Mouse (Mus musculus) liver, adult 2 months (tissue): ENCODE data around the gene Supv3l1.

ENCODE experiments used
- CTCF ChIP-seq: fragments of 200-500 bp; IDR thresholded peaks from 2 replicates; pipeline ENCODE4 v1.5.1; 2011; ENCODE audit warnings: low read depth, low read length, control low read depth
- POLR2A ChIP-seq: fragments of 200-500 bp; IDR thresholded peaks from 2 replicates; pipeline ENCODE4 v1.6.1; 2011; ENCODE audit warnings: low read length, control low read depth; ENCODE audit not compliant: insufficient read depth; ENCODE audit errors: extremely low read depth

DNA sequence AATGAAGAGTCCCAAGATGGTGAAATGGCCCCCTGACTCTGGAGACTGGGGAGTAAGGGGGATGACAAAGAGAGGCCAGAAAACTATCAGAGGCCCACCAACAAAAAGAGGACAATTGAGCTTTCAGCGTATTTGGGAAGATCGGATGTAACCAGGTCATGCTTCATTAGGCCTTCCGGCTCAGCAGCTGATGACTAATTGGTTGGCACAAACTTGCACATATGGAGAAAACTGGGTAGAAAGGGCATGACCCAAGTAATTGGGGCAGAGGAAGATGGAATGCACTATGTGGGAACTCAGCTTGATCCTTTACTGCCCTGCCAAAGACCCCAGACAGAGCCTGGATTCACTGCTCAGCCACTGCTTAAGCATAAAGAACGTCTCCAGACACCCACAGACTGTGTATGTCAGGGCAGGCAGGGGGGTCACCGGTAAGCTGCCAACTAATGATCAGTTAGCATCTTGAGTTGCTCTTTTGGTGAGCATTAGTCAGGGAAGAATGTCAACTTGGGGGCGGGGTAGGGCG is 30.6 kb downstream of the Supv3l1 start:
- TF ChIP-seq POLR2A = no peak
- TF ChIP-seq CTCF = no peak
